Mouse (Mus musculus) embryonic fibroblast, embryonic 13.5 days (primary cell): ENCODE measurements around the gene Fhdc1. TPM values are rescaled to one million over a fixed set of nuclear protein-coding genes. Genes with fewer than 3 reads are reported as not detected.

Source experiments
- H3K27ac ChIP-seq: 2 replicates; pipeline ENCODE4 v1.5.1; 2012; ENCODE audit warnings: low read length, control low read depth, inconsistent platforms; ENCODE audit not compliant: insufficient read depth
- H3K4me1 ChIP-seq: 2 replicates; pipeline ENCODE4 v1.6.1; 2011; ENCODE audit warnings: low read length; ENCODE audit not compliant: control insufficient read depth, insufficient read depth
- H3K4me3 ChIP-seq: 2 replicates; pipeline ENCODE4 v1.5.1; 2011; ENCODE audit warnings: mild to moderate bottlenecking, control low read depth, low read length; ENCODE audit not compliant: insufficient read depth
- CTCF ChIP-seq: IDR thresholded peaks from 2 replicates; pipeline ENCODE4 v1.5.1; 2011; ENCODE audit warnings: mild to moderate bottlenecking, control low read depth, low read length, moderate library complexity, borderline replicate concordance; ENCODE audit not compliant: insufficient read depth
- POLR2A ChIP-seq: IDR thresholded peaks from 2 replicates; pipeline ENCODE4 v1.6.1; 2011; ENCODE audit warnings: low read depth, mild to moderate bottlenecking, control low read depth, low read length, moderate library complexity
- polyA plus RNA-seq: library from polyadenylated mRNA; stranded (reverse); fragments of >200 nt; gene quantifications from 2 replicates; pipeline ENCODE4 v1.2.4, GENCODE M21; 2011; ENCODE audit warnings: low read depth; ENCODE audit not compliant: missing spikeins, insufficient read length

Gene Fhdc1
- polyA plus RNA-seq, 1 experiment, result 9.7 TPM

GRCm38 (mm10) chr3:84477498-84477897 lies 2.7 kb downstream of the Fhdc1 start:
- no peak for TF ChIP-seq CTCF
- TF ChIP-seq POLR2A, result no peak
- Histone ChIP-seq H3K4me3 (0 out of 2 replicates have a peak overlapping the region, but pooled peaks have one; percentile 69), H3K27ac (no peak overlapping the region), H3K4me1 (0 out of 2 replicates have a peak, but pooled peaks cover 4% of the 10 kb centered on the region)

GRCm38 (mm10) chr3:84474981-84475775 lies 5.1 kb downstream of the Fhdc1 start:
- TF ChIP-seq POLR2A (no peak), CTCF (no peak)
- Histone ChIP-seq H3K27ac (no peak overlapping the region), H3K4me1 (0 out of 2 replicates have a peak, but pooled peaks cover 4% of the 10 kb centered on the region), H3K4me3 (no peak overlapping the region)

GRCm38 (mm10) chr3:84474398-84474797 lies 5.8 kb downstream of the Fhdc1 start:
- no peak overlapping the region for H3K27ac ChIP-seq
- 0 out of 2 replicates have a peak, but pooled peaks cover 4% of the 10 kb centered on the region for H3K4me1 ChIP-seq
- H3K4me3 ChIP-seq, result no peak overlapping the region
- TF ChIP-seq CTCF (no peak), POLR2A (no peak)

- TF ChIP-seq POLR2A (no peak), CTCF (no peak)
- H3K4me3 ChIP-seq, result no peak overlapping the region
- 0 out of 2 replicates have a peak, but pooled peaks cover under 1% of the 10 kb centered on the region for H3K4me1 ChIP-seq
- no peak overlapping the region for H3K27ac ChIP-seq
Observed at GRCm38 (mm10) chr3:84472955-84473354, 7.3 kb downstream of the Fhdc1 start.

DNA sequence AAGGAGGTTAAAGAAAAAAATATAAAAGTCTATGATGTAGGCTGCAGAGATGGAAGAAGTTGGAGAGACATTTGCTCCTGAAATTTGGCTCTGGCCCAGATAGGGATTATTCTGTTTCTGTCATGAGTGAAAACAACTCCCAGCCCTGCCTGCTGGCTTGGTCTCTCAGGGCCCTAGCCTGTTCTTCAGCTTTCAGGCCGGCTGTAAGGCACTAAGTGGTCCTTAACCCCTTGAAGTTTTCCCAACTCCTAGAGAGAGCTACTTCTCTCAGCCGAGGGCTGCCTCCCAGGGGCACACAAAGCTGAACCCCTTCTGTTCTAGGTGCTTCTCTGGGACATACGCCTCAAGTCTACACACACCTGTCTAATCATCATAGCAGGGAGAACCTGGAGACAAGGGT lies 7.7 kb downstream of the Fhdc1 start:
- H3K4me1 ChIP-seq, result peaks cover 4% of the 10 kb centered on the region
- H3K4me3 ChIP-seq, result no peak overlapping the region
- no peak overlapping the region for H3K27ac ChIP-seq
- TF ChIP-seq CTCF, result no peak
- TF ChIP-seq POLR2A, result no peak

- Histone ChIP-seq H3K4me1 (peaks cover 5% of the 10 kb centered on the region), H3K4me3 (no peak overlapping the region), H3K27ac (no peak overlapping the region)
- no peak for TF ChIP-seq POLR2A
- no peak for TF ChIP-seq CTCF
Observed at GRCm38 (mm10) chr3:84471146-84471545, 9.1 kb downstream of the Fhdc1 start.

GRCm38 (mm10) chr3:84468111-84468453 lies 12.1 kb downstream of the Fhdc1 start:
- H3K4me1 ChIP-seq, result peaks cover 5% of the 10 kb centered on the region

GRCm38 (mm10) chr3:84467419-84468110 lies 12.7 kb downstream of the Fhdc1 start:
- Histone ChIP-seq H3K4me3 (no peak overlapping the region), H3K4me1 (peaks cover 5% of the 10 kb centered on the region), H3K27ac (no peak overlapping the region)
- TF ChIP-seq CTCF (no peak), POLR2A (no peak)

More at GRCm38 (mm10) chr3:84468111-84468453, 12.1 kb downstream of the Fhdc1 start:
- H3K4me3 ChIP-seq, result no peak overlapping the region
- TF ChIP-seq POLR2A, result no peak
- TF ChIP-seq CTCF, result no peak
- no peak overlapping the region for H3K27ac ChIP-seq

GRCm38 (mm10) chr3:84465822-84466500 lies 14.3 kb downstream of the Fhdc1 start:
- TF ChIP-seq CTCF (no peak), POLR2A (no peak)
- Histone ChIP-seq H3K4me3 (no peak overlapping the region), H3K4me1 (peaks cover 11% of the 10 kb centered on the region), H3K27ac (no peak overlapping the region)
